Mouse (Mus musculus): ENCODE data around the gene Gpr183.

GRCm38 (mm10) chr14:121931594-121931993 lies 33.4 kb downstream of the Gpr183 start:
- no peak for TF ChIP-seq CTCF (IDR thresholded peaks at IDR 0.05; ENCODE audit: low read depth)
- no peak for TF ChIP-seq EP300 (IDR thresholded peaks at IDR 0.05; ENCODE audit: low read depth)
